Mouse (Mus musculus) G1E (cell line): ENCODE data around the gene Tmem165. TPM values are rescaled to one million over a fixed set of nuclear protein-coding genes. Genes with fewer than 3 reads are reported as not detected.

ENCODE experiments used
- ATAC-seq: 2 replicates; pipeline ENCODE4 v1.8.0; 2016; ENCODE audit warnings: mild to moderate bottlenecking; ENCODE audit not compliant: insufficient number of reproducible peaks, poor library complexity, low FRiP score, severe bottlenecking; ENCODE audit errors: extremely low read depth
- DNase-seq: peaks from one replicate; pipeline ENCODE4 v3.0.0; 2012; ENCODE audit warnings: low spot score
- H3K27me3 ChIP-seq: 2 replicates; pipeline ENCODE4 v1.6.1; 2012; ENCODE audit warnings: mild to moderate bottlenecking, low read length, inconsistent platforms; ENCODE audit not compliant: insufficient read depth
- H3K36me3 ChIP-seq: replicated peaks from 2 replicates; pipeline ENCODE3; 2012; ENCODE audit warnings: mild to moderate bottlenecking, inconsistent platforms
- H3K4me1 ChIP-seq: 2 replicates; pipeline ENCODE4 v1.6.1; 2012; ENCODE audit warnings: low read depth, low read length, inconsistent platforms, mixed read lengths; ENCODE audit not compliant: insufficient read depth
- H3K4me3 ChIP-seq: 2 replicates; pipeline ENCODE4 v1.5.1; 2012; ENCODE audit warnings: low read depth, mild to moderate bottlenecking, inconsistent platforms, low read length, moderate library complexity, mixed read lengths
- H3K9me3 ChIP-seq: replicated peaks from 2 replicates; pipeline ENCODE4 v1.6.1; 2012; ENCODE audit warnings: inconsistent platforms
- CTCF ChIP-seq: IDR thresholded peaks from 2 replicates; pipeline ENCODE4 v1.5.1; 2012; ENCODE audit warnings: low read depth, low read length, inconsistent platforms, mixed read lengths
- GATA1 ChIP-seq: IDR thresholded peaks from 2 replicates; pipeline ENCODE4 v1.6.1; 2012; ENCODE audit warnings: borderline replicate concordance, low read length, inconsistent platforms, mixed read lengths
- GATA2 ChIP-seq: IDR thresholded peaks from 2 replicates; pipeline ENCODE4 v1.6.1; 2012; ENCODE audit warnings: low read depth, low read length, inconsistent platforms, borderline replicate concordance
- POLR2AphosphoS5 ChIP-seq: IDR thresholded peaks from 2 replicates; pipeline ENCODE4 v1.6.1; 2012; ENCODE audit warnings: low read depth, low read length, inconsistent platforms; ENCODE audit not compliant: insufficient replicate concordance
- TAL1 ChIP-seq: conservative IDR thresholded peaks from 2 replicates; pipeline ENCODE4 v1.6.1; 2012; ENCODE audit warnings: low read depth, low read length, inconsistent platforms, mixed read lengths
- polyA plus RNA-seq: library from polyadenylated mRNA; stranded (reverse); fragments of >175 nt; gene quantifications from 2 replicates; pipeline ENCODE4 v1.2.3, GENCODE M21; 2012
- total RNA-seq, 2 experiments: library from RNA; stranded (forward) in 1 of 2; stranded (reverse) in 1 of 2; fragments of 200-1000 nt in 1 of 2; fragments of >200 nt in 1 of 2; fragmentation: Nextera tagmentation in 1 of 2; gene quantifications; 2 replicates each; pipeline ENCODE4 v1.2.3; 2014 to 2017

Gene Tmem165
- total and polyA plus RNA-seq, 3 experiments, result 49.9 to 87.2 (median 66.7) TPM

GRCm38 (mm10) chr5:76244430-76244829, 60.8 kb downstream of the Tmem165 start:
- DNase-seq, result no peak
- ATAC-seq, result no peak
- H3K4me1 ChIP-seq, result no peaks in the 10 kb centered on the region
- no peaks in the 10 kb centered on the region for H3K27me3 ChIP-seq
- no peak overlapping the region for H3K4me3 ChIP-seq
- H3K36me3 ChIP-seq, result peaks cover 47% of the 10 kb centered on the region
- H3K9me3 ChIP-seq, result no peaks in the 10 kb centered on the region
- TF ChIP-seq POLR2AphosphoS5 (no peak), TAL1 (no peak), CTCF (no peak), GATA1 (no peak), GATA2 (no peak)

GRCm38 (mm10) chr5:76245419-76245818, 61.7 kb downstream of the Tmem165 start:
- TF ChIP-seq POLR2AphosphoS5, result no peak
- no peak for TF ChIP-seq GATA2
- TF ChIP-seq CTCF, result no peak
- no peak for TF ChIP-seq TAL1
- no peak for TF ChIP-seq GATA1
- Histone ChIP-seq H3K36me3 (peaks cover 39% of the 10 kb centered on the region), H3K4me3 (no peak overlapping the region), H3K27me3 (no peaks in the 10 kb centered on the region), H3K4me1 (no peaks in the 10 kb centered on the region), H3K9me3 (no peaks in the 10 kb centered on the region)
- DNase-seq (no peak), ATAC-seq (no peak)

GRCm38 (mm10) chr5:76246539-76246938, 62.9 kb downstream of the Tmem165 start:
- no peaks in the 10 kb centered on the region for H3K9me3 ChIP-seq
- no peaks in the 10 kb centered on the region for H3K4me1 ChIP-seq
- H3K36me3 ChIP-seq, result peaks cover 34% of the 10 kb centered on the region
- H3K27me3 ChIP-seq, result no peaks in the 10 kb centered on the region
- ATAC-seq (no peak), DNase-seq (no peak)
- no peak for TF ChIP-seq TAL1
- no peak for TF ChIP-seq POLR2AphosphoS5
- H3K4me3 ChIP-seq, result no peak overlapping the region

- no peak for TF ChIP-seq GATA2
- no peak for TF ChIP-seq GATA1
- TF ChIP-seq TAL1, result no peak
- no peak for TF ChIP-seq CTCF
- TF ChIP-seq POLR2AphosphoS5, result no peak
- ATAC-seq, result no peak
- Histone ChIP-seq H3K4me3 (no peak overlapping the region), H3K9me3 (no peaks in the 10 kb centered on the region), H3K4me1 (no peaks in the 10 kb centered on the region), H3K27me3 (no peaks in the 10 kb centered on the region), H3K36me3 (peaks cover 32% of the 10 kb centered on the region)
- DNase-seq, result no peak
Observed at GRCm38 (mm10) chr5:76250948-76251347, 67.3 kb downstream of the Tmem165 start.

Other genes with a start within 250 kb of the Tmem165 start
- gene Kdr, start 205.4 kb upstream of the Tmem165 start, total RNA-seq (2014; fragmentation: Nextera tagmentation), result not detected in 2 replicates
- gene Kdr, start 205.4 kb upstream of the Tmem165 start, total RNA-seq (2017), result 0.11 and 0.17 TPM in 2 replicates
- gene Kdr, start 205.4 kb upstream of the Tmem165 start, polyA plus RNA-seq, result 0.01 TPM in 1 of 2 replicates, not detected in the other
- gene Srd5a3, start 43.6 kb upstream of the Tmem165 start, total RNA-seq (2014; fragmentation: Nextera tagmentation), result 52.2 and 57.0 TPM in 2 replicates
- gene Srd5a3, start 43.6 kb upstream of the Tmem165 start, total RNA-seq (2017), result 45.4 and 70.0 TPM in 2 replicates
- 58.4 and 99.0 TPM in 2 replicates for gene Srd5a3, start 43.6 kb upstream of the Tmem165 start, polyA plus RNA-seq
- 25.3 and 27.2 TPM in 2 replicates for gene Clock, start 120.9 kb downstream of the Tmem165 start, total RNA-seq (2014; fragmentation: Nextera tagmentation)
- gene Clock, start 120.9 kb downstream of the Tmem165 start, total RNA-seq (2017), result 16.4 and 16.7 TPM in 2 replicates
- gene Clock, start 120.9 kb downstream of the Tmem165 start, polyA plus RNA-seq, result 0.58 and 0.82 TPM in 2 replicates
- gene Pdcl2, start 147.3 kb downstream of the Tmem165 start, total RNA-seq (2014; fragmentation: Nextera tagmentation), result not detected in 2 replicates
- gene Pdcl2, start 147.3 kb downstream of the Tmem165 start, total RNA-seq (2017), result not detected in 2 replicates
- gene Pdcl2, start 147.3 kb downstream of the Tmem165 start, polyA plus RNA-seq, result not detected in 2 replicates
- gene Nmu, start 179.9 kb downstream of the Tmem165 start, total RNA-seq (2014; fragmentation: Nextera tagmentation), result not detected in 2 replicates
- not detected in 2 replicates for gene Nmu, start 179.9 kb downstream of the Tmem165 start, total RNA-seq (2017)
- not detected in 2 replicates for gene Nmu, start 179.9 kb downstream of the Tmem165 start, polyA plus RNA-seq